Mouse (Mus musculus): ENCODE data around the gene Morn1.

Morn1 gene

GRCm38 (mm10) chr4:155086108-155087024 is at the start of gene Morn1, which contains the start of gene Rer1:
Morn1 (plus strand) TSS chr4:155086577.
Rer1 (minus strand) TSS chr4:155086382.
- in situ Hi-C loops (cut with MboI, MseI) = no loop called here

GRCm38 (mm10) chr4:155040197-155040596 is 46.2 kb upstream of the Morn1 start:
- in situ Hi-C loops (cut with MboI, MseI) = no loop called here

GRCm38 (mm10) chr4:155040696-155041095 is 45.7 kb upstream of the Morn1 start:
- in situ Hi-C loops (cut with MboI, MseI) = no loop called here

- in situ Hi-C loops (cut with MboI, MseI) = no loop called here
Observed at GRCm38 (mm10) chr4:155042606-155043288, 43.6 kb upstream of the Morn1 start.

DNA sequence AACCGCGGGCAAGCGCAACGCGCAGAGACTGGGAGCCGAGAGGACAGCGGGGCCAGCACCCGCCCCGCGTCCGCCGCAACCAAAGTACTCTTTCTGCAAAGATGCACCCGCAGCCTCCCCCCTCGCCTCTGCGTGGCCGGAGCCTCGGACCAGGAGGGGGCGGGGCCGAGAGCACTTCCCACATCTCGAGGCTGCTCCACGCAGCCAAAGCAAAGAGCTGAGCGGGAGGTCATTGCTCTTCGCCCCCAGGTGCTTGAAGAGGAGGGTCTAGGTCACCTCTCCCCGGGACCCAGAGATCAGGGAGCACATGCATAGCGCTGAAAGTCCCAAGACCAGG is 43.1 kb upstream of the Morn1 start:
- in situ Hi-C loops (cut with MboI, MseI) = no loop called here

DNA sequence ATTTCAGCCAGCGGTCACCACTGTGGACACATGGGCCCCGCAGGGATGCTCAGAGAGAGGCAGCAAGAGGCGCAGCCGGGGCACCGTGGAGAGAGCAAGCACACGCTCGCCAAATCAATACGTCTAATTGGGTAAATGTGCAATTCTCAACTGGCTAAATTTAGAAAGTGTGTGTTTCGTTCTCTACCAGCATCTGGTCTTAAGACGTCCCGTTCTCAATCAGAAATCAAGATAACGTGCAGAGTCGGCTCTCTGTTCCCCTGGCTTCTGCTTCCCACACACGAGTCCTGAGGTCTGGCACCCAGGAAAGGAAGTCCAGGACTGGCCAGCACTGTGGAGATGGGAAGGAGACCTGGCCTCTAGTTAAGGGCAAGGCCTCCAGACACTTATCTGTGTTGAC is 39.7 kb upstream of the Morn1 start:
- in situ Hi-C loops (cut with MboI, MseI) = no loop called here

DNA sequence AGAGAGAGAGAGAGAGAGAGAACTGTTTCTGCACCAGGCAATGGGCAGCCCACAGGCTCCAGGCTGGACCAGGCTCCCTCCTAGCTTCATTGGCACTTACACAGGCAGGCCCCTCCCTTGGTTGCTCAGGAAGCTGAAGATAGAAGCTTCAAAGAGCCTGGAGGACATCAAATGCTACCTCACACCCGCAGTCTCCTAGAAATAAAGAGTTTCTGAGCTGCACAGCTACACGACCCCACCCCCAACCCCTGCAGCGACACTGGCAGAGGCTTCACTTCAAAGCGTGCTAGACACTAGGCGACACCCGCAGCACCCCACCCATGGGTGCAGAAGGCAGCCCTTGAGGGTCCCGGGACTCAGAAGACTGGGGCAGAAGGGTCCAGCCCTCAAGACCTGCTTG is 36.3 kb upstream of the Morn1 start:
- in situ Hi-C loops (cut with MboI, MseI) = no loop called here

- in situ Hi-C loops (cut with MboI, MseI) = no loop called here
Observed at GRCm38 (mm10) chr4:155056724-155057123, 29.7 kb upstream of the Morn1 start, which contains the start of gene Plch2. Plch2 (minus strand) TSS chr4:155056784.

DNA sequence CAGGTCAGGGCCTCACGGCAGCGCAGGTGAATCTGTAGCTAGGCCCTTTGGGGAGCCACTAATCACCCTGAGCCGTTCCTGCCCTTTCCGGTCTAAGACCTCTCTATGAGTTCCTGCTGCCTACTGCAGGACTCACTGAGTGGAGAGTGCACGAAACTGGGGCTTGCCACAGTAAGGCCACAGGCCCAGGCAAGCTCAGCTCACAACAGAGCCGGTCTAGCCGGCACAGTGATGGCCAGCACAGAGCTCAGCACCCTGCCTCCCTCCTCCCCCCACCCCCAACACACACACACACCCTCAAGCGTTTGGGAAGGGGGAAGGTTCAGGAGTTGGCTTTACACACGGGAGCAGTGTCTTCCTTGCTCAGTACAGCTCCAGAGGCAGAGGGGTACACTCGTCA is 28.1 kb upstream of the Morn1 start:
- in situ Hi-C loops (cut with MboI, MseI) = no loop called here

GRCm38 (mm10) chr4:155063895-155064294 is 22.5 kb upstream of the Morn1 start:
- in situ Hi-C loops (cut with MboI, MseI) = loop anchor here (5.0 to 10.0 kb wide), 2 partner anchors 79 to 197 kb away; partner anchors contain the start of gene Mmel1

- in situ Hi-C loops (cut with MboI, MseI) = loop anchor here (5.0 to 10.0 kb wide), 2 partner anchors 80 to 197 kb away; partner anchors contain the start of gene Mmel1
Observed at GRCm38 (mm10) chr4:155064474-155064873, 21.9 kb upstream of the Morn1 start.

DNA sequence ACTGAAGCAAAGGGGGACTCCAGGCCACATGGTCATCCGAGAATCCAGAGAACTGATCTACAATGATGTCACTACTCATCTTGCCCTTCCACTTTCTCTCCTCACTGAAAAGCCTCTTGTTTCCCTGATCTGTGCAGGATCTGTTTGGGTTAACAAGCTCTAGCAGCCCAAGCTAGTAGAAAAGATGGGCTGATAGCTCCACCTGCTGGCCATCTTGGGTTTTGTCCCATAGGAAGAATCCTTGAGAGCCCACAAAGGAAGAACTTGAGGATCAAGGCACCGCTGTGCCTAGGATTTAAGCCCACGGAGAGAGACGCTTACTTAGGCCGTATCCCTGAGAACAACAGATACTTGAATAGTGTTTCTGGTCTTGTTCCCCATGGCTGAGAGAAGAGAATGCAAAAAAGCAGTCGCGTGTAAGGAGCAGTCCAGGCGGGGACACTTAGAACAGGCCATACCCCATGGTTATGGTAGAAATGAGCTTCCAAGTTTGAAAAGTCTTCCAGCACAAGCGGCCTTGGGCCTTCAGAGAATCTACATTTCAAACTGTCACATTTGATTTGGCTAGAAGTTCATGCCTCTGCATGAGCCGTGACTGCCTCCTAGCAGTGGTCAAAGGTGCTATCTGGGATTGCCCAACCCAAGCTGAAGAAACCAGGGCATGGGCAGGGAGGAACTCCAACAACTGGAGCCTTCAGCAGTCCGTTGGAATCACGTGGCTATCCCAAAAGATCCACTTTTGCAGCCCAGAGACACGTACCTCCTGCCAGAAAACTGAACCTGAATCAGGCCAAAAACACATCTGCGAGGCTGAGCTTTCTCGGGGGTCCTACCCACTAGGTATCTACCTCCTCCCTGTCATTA is 20.2 kb upstream of the Morn1 start:
- in situ Hi-C loops (cut with MboI, MseI) = loop anchor here (10.0 kb wide), 1 partner anchor 81 kb away; no protein-coding TSS in a partner anchor

DNA sequence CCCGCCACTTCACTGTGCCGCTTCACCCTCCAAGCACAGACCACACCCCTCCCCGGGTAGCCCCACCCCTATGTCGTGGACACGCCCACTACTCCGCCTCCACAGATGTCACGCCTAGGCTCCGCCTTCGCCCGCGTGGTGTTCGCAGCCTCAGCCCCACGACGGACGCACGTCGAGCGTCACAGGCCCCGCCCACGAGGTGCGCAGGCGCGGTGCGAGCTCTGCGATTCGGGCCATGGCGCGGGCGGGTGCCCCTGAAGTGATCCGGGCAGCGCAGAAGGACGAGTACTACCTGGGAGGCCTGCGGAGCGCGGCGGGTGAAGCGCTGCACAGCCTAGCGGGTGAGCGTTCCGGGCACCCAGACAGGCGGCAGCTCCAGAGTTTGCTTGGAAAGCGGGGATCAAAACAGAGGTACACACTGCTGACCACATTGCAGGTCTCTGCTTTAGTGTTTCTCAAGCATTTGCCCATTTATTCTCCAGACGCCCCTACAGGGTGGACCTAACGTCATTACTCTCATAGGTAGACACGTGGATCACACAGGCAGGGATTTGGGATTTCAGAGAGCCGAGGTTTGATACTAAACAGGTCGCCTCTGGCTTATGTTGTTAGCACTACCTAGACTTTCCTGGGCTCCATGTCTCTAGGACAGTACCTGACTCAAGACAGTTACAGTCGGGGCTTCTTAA is 19.4 kb upstream of the Morn1 start, which contains the start of gene Pex10:
Pex10 (plus strand) TSS at position 183 of the 689 bp plus-strand sequence.
- in situ Hi-C loops (cut with MboI, MseI) = loop anchor here (10.0 kb wide), 1 partner anchor 82 kb away; no protein-coding TSS in a partner anchor

DNA sequence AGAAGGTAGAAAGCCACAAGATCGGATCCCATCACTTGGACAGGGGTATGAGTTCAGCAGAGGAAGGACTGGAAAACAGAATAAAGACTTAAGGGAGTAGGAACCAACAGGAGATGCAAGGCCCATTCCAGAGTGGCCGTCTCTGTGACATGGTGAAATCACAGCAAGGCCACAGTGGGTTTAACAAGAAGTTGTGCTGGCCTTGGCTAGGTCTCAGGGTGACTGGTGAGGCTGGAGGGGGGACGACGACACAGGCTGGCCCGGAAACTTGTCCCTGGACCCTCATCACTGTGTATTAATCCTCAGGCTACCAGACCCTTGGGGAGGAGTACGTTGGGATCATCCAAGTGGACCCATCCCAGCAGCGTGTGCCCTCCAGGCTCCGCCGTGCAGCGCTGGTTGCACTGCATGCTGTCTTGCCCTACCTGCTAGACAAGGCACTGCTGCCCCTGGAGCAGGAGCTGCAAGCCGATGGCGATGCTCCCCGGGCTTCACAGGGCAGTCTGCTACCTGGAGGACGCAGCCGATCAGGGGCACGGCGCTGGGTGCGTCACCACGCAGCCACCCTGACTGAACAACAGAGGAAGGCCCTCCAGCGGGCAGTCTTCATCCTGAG is 17.9 kb upstream of the Morn1 start:
- in situ Hi-C loops (cut with MboI, MseI) = loop anchor here (10.0 kb wide), 1 partner anchor 84 kb away; no protein-coding TSS in a partner anchor

GRCm38 (mm10) chr4:155069191-155069590 is 17.2 kb upstream of the Morn1 start:
- in situ Hi-C loops (cut with MboI, MseI) = loop anchor here (10.0 kb wide), 1 partner anchor 84 kb away; no protein-coding TSS in a partner anchor

DNA sequence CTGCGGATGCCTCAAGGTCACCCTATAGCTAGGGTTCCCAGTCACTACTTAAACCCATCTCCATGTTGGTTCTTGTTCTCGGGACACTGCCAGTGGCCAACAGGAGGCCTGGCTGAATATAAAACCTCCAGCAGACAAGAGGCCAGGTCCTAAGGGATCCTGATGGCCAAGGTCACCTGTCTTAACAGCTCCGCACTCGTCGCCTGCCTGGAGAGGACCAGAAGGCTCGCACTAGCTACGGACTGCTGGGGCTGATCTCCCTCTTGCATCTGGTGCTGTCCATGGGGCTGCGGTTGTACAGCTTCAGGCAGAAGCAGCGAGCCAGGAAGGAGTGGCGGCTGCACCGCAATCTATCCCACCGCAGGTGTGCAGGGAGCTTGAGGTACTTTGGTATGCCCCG is 16.2 kb upstream of the Morn1 start:
- in situ Hi-C loops (cut with MboI, MseI) = no loop called here

DNA sequence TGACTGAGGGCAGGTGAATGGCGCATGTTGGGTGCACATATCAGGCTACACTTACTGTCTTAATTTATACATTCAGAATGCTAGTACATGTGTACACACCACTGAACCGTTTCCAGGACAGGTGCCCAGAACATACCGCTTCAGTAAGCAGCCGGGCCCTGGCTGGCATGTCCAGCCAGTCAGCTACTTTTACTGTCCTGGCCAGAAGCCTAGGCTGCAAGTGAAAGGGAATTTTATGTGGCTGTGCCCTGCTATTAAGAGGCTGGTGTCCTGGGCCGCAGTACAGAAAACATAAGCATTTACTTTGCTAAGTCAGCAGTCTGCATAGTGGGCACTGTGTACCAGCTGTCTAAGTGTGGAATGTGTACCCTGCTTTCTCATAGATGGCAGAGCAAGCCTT is 15.5 kb upstream of the Morn1 start:
- in situ Hi-C loops (cut with MboI, MseI) = no loop called here

DNA sequence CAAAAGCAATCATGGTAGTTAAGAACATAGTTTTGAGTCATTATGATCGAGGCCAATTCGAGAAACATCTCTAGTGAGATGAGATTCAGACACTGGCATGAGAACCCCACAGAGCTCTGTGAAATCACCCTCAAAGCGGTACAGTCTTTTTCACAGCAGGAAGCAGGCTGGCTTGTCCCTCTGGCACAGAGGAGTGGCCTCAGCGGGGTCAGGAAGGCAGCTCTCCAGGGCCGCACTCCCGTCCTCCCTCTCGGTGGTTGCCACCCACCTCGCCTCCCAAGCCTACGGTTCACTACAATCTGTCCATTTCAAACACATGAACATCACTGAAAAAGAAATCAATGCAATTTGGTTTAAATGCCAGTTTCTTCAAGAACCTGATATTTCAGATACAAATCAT is 12.0 kb upstream of the Morn1 start:
- in situ Hi-C loops (cut with MboI, MseI) = no loop called here

DNA sequence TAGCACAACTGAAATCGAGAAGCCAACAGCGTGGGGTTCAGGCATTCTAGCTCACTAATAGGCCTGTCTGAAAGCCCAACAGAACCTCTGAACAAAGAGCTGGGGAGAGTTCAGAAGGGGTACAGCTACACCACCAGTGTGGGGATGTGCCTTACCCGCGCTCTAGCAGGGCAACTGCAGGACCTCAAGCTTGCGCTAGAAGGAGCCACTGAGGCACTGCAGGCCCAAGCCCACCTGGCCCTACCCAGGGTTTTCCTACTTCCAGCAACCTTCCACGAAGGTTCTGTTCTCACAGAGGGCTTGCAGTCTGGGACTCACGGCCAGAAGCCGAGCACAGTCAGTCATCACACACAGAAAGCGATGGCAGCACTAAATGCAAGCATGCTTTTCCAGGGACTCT is 11.2 kb upstream of the Morn1 start:
- in situ Hi-C loops (cut with MboI, MseI) = no loop called here

DNA sequence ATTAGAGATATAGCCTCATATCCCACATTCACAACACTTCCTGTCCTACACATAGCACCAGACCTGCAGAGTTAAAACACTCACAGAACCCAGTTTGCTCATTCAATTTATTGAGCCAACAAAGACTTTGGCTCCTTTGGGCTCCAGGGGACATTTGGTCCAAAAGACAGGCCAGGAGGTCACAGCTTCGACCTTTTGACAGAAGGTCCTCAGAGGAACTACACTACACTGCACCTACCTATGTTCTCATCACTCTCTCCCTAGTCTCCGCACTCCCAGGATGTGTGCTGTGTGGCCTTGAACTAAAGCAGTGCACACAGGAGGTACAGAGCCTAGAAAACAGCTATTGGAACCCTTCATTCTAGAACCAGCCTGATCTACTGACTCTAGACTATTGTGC is 10.6 kb upstream of the Morn1 start:
- in situ Hi-C loops (cut with MboI, MseI) = no loop called here
